Mouse (Mus musculus) heart, adult 18-20 months (tissue): ENCODE measurements at regions not wholly inside any gene's neighbourhood (a gene's known extent, or its start where the extent isn't known, plus 50 kb on each side); places are given as distances from the start of the nearest gene placed in this dataset.
A peak's percentile ranks its signal among the peaks of the same experiment; 100 is the strongest.

Experiments used
- DNase-seq, 2 experiments: peaks; one replicate each; pipeline ENCODE4 v3.0.0; 2021 to 2022; ENCODE audit warnings: mixed read lengths in 1 of 2

DNA sequence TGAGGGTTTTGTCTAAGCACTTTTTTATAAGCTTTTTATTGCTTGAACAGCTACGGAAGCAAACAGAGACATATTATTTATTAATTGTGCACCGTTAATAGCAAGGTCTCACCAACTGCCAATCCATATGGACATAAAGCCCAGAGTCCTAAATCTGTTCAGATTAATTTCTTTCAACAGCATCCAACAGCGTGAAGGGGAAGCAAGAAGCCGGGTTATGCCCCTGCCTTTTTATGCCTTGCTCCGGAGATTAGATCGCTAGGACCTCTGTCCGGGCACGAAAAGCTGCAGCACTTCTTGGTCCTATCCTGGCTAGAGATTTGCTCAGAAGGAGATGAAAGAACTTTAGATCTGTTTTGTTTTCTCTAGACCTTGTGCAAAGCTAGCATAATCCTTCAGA lies 289.6 kb upstream of the Epha7 start:
- no peak for DNase-seq

DNA sequence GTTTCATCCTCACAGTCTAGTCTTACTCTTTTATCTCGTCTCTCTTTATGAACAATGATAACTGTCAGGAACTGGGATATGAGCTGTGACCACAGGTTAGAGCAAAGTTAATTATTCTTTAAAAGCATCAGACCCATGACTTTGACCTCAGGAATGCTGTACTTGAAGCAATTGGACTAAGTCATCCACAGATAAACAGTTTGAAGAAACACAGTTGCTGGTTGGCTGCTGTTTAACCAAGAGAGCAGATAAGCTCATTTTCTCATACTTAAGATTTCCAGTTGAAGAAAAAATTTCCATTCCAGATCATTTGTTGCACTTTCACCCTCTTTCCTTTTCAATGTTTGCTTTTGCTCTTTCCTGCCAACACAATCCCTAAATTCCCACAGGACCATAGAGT lies 270.7 kb upstream of the Epha7 start:
- peak in 1 of 2 experiments; percentile 2 for DNase-seq

DNA sequence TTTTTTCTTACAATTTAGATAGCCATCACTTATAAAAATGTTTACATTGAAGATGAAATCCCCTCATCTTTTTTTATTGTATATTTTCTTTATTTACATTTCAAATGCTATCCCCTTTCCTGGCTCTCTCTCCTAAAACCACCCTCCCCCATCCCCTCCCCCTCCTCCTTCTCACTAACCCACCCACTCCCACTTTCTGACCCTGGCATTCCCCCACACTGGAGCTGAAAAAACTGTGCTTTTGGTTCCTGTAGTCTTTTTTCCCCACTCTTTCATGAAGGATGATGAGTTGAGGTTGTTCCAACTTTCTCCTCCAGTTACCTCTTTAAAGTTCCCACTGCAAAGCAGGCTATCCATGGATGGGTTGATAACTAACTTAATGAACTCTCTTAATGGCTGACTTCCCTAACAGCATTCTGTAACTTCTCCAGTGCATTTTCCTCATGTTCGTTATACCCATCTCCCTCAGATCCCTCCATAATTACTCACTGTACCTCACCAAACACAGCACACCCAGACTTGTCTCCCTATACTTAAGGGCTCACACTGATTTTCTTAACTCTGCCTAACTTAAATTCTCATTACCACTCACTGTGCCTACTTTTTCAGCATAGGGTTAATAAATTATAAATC lies 270.1 kb upstream of the Epha7 start:
- no peak for DNase-seq

DNA sequence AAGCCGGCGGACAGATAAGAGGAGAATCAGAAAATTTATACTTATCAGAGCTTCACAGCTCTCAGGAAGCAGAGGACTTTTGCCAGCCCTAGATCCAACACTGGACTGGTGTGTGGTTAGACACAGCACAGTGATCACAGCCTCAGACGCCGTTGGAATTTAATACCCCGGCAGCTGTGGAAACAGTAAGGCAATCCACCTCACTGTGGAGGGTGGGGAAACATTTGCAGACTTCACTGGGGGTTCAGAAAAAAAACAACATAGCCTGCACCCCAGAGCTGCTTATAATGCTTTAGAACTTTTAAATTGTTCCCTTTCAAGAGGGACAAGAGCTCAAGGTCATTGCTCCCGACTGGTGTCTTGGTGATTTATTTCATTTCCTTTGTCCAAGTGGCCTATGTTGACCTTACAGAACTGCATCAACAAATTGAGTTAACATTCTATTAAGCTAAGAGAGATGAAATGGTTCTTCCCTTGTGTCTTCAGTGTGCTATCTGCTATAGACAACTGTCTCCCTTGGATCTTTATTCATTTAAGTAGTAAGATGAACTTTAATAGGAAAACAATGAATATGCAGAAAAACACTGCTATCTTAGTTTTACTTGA lies 264.6 kb upstream of the Epha7 start:
- DNase-seq = no peak

DNA sequence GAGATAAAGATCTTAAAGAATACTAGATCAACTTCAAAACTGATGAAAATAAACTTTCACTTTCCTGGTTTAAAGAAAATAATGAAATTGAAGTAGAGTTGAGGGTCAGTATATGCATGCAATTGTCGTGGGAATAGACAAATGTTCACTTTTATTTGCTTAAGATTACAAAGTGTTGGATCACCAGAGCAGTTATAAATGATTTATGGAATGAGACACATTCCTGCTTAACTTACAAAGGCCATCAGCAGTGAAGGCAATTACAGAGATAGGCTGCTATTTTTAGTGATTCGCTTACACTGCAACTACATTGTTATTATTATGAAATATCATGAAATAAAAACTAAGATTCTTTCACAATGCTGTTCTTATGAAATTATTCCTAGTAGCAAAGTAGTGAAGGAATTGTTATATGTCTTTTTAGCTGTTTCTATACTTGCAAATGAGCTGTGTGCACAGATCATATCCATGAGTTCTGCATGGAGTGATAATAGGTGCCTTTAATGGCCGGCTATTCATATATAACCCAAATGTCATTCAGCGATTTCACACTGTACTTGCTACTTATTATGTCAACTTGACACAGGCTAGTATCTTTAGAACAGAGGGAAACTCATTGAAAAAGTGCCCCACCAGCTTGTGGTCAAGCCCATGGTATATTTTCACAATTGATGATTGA lies 241.7 kb upstream of the Epha7 start:
- DNase-seq = no peak

DNA sequence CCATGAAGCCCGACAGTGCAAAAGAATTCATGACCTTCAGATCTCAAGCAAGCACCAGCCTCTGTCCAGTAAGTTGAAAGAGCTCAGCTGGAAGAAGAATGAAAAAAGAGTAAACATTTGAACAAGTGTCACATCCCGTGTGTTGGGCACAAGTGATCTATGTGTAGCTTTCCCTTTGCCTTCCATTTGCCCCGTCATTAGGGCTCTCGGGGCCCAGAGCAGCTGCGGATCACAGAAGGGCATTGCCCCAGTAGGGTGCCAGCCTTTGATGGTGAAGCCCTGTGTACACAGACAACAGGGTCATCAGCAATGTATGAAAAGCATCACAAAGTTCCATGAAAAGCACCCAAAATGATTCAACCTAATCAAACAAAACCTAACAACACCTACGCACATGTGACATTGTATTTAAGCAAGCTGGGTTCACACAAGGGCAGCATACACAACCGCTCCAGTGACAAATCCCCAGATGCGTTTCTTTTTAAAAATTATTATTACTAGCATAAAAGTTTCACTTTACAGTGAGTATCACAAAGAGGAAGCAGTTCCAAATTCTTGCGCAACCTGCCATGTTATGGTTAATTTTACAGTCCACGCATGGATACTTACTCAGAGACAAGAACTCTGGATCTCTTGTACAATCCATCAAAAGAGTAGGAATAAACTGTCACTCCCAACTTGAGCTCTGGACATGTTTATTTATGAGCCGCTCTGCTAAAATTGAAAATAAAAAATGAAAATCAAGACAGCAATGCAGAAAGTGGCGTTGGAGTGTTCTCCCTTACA lies 224.0 kb upstream of the Epha7 start:
- no peak for DNase-seq
